Mouse (Mus musculus) spleen, postnatal 10 days (tissue): ENCODE results near the gene Duoxa1.
"Not testable (repeated sequence)": the region's sequence is repeated elsewhere in the genome, so short reads cannot be mapped to it uniquely, and the experiment has no call there.

Experiments
- DNase-seq, 2 experiments: peaks; one replicate each; pipeline ENCODE4 v3.0.0; 2021 to 2022; ENCODE audit warnings: low spot score in 2 of 2

The Duoxa1 gene

DNA sequence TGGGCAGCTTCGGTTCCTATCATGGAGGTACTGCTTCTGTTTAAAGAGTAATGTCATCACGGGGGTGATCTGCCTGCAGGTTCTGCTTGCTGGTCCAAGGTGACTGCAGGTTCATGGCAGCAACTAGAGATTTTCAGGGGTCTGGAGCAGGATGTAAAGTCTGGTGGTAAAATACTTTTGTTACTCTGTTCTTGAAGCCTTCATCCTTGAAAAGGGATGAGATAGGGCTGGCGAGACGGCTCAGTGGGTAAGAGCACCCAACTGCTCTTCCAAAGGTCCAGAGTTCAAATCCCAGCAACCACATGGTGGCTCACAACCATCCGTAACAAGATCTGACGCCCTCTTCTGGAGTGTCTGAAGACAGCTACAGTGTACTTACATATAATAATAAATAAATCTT, 16.8 kb upstream of the Duoxa1 start:
- DNase-seq, result not testable (repeated sequence)

DNA sequence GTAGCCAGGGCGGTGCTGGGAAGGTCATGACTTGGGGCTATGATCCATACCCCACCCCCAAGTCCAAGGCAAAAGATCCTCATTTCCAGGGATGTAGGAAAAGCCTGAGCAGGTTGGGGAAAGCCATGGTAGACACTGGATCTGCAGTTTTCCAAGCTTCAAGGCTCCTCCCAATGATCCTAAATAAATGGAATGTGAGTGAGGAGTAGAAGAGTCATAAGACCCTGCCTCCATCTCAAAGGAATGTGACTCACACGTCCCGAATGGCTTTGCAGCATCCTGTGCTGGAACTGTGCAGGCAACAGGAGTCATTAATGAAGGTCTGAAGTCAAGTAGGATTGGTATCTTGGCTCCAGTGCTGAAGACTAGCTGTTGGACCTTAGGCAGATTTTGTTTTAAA, 14.5 kb upstream of the Duoxa1 start:
- DNase-seq, result no peak

DNA sequence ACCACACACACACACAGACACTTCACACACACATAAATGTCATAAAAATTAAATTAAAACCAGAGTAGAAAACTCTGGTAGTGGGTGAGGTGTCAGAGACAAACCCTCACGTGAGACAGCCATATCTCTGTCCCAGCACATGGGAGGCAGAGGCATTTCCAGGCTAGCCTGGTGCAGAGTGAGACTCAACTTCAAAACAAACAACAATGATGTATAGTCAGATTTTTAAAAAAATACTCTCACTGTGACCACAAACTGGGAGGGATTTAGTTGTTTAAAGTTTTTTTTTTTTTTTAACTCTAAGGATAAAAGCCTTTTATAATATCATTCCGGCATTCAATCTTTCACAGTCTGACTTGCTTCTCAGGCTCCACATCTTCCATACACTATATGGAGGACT, 11.8 kb upstream of the Duoxa1 start:
- no peak for DNase-seq

DNA sequence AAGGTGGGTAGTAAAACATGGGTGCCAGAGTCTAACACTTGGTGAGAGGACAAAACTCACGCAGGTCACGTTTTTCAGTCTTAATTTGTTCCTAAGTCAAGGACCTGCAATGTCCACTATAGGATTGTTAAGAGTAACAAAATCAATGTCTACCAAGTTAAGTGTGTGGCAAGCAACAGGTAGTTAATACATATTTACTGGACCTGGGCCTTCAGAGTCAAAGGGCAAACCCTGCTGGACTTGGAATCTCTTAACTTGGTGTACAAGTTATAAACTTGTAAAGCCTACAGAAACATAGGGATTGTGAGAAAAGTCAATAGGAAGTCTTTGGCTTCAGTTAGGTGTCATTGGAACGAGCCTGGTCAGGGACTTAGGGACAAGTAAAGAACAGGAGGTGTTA, 11.1 kb upstream of the Duoxa1 start:
- no peak for DNase-seq

DNA sequence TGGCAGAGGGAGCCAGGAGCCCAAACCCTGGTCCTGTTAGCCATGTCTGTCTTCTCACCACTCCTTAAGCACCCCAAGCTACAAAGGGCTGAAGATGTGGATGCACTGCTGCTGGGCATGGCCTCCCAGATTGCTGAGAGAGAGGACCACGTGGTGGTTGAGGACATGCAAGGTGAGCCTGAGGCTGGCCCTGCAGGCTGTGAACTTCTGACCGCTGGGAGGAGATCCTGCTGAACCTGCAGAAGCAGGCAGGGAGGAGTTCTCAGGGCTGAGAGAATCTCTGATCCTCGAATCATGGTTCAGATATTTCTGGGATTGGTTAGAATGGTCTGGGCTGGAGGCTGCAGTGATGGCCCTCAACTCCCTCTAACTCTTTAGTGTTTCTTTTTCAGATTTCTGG, 10.4 kb upstream of the Duoxa1 start:
- DNase-seq, result no peak

DNA sequence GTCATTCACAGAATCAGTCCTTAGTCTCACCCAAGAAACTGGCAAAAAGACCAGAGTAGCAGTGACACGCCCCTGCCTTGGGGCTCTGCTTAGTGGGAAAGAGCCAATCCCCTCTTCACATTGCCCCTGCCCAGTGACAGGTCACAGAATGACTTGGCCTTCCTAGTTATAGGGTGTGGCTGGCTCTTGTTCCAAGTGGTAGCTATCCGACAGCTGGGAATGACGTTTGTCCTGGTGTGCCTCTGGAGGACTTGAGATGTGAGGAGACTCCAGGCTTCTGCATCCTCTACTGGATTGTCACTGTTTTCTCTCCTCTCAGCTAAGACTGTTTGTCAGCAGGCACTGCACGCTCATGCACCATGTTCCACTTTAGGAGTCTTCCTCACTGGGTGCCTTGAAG, 3.9 kb upstream of the Duoxa1 start:
- DNase-seq, result no peak

DNA sequence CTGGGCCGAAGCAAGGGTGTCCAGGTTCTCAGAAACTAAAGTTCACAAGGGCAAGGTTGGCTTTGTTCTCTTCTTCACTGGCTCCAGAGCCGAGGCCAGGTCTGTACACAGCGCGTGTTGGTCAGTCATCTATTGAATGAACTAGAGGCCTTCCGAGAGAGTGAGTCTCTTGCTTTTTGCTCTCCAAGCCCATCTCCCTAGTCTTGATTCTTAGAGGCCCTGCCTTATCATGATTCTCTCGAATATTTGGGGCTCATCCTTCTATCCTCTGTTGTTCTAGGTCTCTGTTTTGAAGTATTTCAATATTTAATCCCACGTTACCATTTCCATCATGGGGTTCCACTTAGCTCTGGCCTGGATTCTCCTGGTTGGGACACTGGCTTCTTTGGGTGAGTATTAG, 1.8 kb upstream of the Duoxa1 start, which contains the start of gene Duox1:
Gene Duox1, plus strand, starts transcription at position 301 of the 400 bp plus-strand sequence.
- no peak for DNase-seq

DNA sequence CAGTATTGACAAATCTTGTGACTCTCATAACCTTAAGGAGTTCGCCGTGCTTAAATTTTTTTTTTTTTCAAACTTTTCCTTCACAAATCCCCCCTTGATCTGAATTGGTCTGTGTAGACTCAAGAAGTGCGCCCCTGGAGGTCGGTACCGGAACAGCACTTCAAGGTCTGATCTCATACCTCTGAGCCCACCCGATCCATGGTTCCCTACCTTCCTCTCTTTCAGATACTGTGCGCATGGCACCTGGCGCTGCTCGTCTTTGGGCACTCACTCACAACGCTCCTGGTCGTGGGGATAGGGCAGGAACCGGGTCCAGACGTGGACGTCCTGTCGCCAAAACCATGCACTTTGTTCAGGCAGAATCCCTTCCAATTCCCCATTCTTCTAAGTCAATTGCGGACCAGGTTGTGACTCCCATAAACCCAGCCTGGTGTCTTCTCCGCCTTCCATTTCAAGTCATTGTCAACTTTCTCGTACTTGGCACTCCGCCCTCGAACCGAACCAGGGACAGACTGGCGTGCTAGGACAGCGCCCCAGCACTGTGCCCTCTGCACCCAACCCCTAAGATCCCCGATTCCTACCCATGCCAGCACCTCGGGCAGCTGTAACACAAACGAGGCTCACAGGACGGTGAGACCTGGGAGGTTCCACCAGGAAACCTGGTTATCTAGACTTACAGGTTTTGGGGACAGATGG, 660 bp downstream of the Duoxa1 start:
- peak; percentile 54 to 81 for DNase-seq

DNA sequence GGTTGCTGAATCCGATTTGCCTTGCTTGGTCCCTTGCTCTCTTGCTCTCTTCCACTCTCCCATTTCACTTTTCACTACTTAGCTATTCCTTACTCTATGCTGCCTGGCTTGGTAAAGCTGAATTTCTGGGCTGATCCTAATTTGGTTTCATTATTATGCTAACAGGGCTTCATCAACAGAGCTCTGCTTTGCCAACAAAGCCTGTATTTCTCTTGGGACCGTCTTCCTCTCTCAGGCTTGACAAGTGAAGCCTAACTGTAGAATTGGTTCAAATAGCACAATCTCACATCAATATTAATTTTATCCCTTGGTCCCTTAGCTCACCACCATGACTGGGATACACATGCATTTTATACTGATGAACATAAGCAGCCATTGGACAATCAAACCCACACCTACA, 2.0 kb downstream of the Duoxa1 start:
- DNase-seq, result no peak

DNA sequence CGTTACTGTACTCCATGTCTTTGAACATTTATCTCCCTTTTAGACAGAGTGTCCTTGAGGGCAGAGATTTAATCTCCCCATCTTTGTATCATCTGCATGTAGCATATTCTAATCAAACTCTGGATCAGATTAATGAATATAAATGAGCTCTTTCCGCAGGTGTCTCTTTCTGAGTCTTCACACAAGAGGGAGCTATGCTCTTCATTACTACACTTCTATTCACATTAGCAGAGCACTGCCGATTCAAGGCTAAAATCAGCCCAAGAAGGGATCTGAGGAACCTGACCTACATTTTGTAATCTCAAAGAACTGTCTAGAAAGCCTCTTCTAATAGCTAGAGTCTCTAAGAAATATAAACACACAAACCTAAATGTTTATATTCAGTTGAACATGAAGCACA, 3.9 kb downstream of the Duoxa1 start:
- no peak for DNase-seq

DNA sequence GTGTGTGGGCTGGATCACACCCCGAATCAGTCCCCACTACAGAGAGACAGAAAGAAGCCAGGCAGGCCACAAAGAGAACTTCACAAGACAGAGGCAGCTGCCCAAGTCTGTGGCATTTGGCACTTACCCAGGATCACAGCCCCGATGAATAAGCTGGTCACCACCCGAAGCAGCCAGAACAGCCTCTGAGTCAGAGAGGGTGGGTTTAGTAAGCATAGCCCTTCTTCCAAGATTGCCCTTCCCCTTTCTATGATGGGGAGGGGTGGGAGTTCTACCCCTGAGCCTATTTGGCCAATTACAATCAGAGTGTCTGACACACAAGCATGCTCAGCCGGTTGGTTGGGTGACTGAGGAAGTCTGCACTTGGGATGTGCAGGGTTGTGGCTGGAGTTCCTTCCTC, 7.3 kb downstream of the Duoxa1 start:
- no peak for DNase-seq

DNA sequence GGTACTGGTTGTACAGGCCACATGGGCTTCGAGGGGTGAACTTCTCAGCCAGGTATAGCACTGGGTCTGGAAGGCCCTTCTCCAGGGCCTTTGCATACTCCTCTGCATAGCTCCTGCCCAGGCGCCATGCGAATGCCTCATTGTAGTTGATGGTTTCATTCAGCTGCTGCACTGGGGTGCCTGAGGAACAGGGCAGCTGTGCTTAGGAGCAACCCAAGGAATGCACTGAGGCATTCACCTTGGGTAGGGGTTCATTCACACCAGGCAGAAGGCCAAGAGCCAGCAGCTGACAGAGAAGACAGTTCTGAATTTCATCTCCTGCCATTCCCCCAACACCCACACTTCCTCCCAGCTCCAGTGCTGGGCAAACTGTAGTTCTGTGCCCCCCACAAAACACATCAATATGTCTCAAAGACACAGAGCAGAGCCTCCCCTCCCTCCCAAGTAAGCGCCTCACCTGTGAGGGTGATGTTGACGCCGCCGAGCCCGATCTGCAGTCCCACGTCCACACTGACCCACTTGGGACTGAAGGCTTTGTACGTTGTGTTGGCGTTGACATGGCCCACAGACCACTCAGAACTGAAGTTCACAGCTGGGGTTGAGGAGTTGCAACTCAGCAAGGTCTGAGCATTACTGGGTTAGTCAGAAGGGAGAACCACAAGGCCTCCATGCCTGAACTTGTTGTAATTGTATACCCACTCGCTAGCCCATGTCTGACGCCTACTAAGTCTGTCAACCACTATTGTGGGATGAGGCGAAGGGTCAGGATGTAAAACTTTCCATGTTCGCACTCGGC, 8.2 kb downstream of the Duoxa1 start:
- no peak for DNase-seq

DNA sequence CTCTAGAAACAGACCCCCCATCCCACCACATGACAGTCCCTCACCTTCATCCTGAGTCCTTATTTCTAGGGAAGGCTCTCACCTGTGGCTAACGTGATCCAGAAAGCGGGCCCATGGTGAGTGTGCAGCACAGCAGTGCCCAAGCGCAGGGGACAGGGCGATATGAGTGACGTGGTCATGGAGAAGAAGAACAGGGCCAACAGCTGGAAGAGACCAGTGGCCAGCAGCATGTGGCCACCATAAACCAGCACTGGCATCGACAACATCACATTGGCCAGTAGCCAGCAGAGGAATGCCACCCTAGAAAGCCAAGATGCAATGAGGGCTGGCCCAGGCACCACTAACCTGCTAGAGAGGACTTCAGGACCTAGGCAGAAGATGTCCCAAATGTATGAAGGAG, 9.0 kb downstream of the Duoxa1 start:
- no peak for DNase-seq

DNA sequence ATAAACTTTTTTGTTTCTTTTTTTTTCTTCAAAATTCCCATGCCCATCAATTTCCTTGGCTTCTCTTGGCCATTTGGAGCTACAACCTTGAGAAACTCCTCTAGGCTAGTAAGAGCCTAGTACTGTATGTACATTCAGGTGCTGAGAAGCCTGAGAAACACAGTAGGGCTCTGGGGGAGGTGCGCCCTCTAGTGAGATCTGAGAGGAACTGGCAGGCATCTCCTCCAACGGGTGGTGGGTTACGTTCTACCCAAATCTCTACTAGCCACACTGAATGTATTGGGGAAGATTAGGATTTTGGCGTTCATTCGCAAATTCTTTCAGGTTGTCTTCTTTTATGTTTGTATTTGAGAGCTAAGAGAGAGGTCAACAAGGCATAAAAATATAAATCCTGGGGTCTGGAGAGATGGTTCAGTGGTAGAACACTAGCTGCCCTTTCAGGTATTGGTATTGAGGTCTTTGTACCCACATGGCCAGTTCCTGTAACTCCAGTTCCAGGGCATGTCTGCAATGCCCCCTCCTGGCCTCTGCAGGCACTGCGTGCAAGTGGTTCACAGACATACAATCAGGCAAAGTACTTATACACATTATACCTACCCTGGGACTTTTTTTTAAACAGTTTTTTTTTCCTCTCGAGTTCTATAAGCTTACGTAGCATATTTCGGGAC, 10.8 kb downstream of the Duoxa1 start:
- DNase-seq, result peak; percentile 31 to 72

DNA sequence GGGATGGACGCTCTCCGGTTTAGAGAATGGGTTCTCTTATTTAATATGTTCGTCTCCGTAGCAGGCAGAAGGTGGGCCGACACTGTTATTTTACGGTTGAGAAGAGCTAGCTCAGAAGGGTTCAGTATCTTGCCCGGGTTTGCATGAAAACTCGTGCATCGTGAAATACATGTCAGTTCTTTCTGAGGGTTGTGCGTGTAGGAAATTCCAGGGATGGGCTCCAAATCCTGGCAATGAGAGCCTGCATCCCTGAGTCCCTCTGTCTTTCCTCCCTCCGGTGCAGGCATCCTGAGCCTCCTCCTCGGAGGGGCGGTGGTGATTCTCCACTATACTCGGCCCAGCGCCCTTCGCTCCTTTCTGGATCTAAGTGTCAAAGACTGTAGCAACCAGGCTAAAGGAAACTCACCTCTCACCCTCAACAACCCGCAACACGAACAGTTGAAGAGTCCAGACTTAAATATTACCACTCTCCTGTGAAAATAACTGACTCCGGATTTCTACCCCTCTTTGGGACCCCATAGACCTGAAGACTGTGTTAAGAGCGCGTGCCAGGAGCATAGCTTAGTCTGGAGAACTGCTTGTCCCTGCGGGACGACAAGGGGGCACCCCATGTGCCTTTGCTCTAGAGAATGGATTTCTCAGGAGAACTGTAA, 11.5 kb downstream of the Duoxa1 start:
- no peak for DNase-seq

DNA sequence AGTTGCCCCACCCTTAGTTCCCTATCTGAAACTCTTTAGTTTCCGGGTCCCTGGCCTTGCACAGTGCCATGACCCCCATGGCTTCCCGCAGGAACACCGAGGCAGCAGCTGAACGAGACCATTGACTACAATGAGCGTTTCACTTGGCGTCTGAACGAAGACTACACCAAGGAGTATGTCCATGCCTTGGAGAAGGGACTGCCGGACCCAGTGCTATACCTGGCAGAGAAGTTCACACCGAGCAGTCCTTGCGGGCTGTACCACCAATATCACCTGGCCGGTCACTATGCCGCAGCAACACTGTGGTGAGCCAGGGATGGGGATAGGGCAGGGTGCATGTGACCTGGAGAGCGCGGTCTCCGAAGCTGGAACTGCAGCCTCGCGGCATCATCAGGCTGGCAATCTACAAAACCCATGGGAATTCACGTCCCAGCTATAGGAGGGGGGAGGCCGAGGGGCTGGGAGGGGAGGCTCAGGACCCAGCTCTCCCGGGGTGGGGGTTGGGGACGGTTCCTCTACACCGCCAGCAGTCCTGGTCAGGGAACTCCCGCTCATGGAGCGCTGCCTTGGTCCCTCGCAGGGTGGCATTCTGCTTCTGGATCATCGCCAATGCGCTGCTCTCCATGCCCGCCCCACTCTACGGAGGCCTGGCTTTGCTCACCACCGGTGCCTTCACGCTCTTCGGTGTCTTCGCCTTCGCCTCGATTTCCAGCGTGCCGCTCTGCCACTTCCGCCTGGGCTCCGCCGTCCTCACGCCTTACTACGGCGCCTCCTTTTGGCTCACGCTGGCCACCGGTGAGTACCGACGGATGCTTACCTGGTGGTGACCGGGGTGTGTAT, 12.2 kb downstream of the Duoxa1 start:
- peak in 1 of 2 experiments; percentile 32 for DNase-seq

DNA sequence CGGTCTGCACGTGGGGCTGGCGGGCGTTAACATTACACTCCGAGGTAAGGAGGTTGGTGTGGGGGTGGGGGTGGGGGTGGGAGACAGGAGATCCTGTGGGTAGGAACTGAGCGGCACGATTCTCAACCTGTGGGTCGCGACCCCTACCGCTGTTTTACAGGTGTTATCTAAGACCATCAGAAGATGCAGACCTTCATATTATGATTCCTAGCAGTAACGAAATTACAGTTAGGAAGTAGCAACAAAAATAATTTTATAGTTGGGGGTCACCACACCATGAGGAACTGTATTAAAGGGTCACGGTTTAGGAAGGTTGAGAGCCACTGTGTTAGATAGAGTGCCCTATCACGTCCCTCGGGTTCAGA, 12.9 kb downstream of the Duoxa1 start:
- DNase-seq, result no peak

DNA sequence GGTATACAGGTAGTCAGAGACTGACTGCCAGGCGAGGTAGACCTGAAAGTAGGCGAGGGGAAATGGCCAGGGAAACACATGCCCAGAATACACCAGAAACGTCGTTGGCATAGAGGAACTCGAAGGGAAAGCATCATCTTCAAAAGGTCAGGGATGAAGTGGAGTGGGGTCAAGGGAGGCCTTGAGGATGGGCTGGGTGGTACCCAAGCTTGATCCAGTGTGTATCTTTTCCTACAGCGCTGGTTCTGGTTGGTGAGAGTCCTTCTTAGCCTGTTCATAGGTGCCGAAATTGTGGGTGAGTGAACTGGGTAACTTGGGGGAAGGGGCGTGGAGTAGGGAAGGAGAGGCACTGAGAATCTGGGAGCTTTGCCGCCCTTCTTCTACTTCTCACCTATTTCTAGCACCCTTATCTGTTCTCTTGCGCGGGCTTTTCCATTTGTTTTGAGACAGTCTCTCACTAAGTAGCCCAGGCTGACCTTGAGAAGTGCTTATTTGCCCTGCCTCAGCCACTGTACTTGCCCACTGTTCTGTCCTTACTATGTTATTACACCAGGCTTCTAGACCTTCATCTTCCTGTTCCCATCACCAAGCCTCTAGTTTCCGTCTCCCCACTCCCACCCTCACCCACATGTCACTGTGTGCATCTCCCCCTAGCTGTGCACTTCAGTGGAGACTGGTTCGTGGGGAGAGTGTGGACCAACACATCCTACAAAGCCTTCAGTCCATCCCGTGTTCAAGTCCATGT, 13.4 kb downstream of the Duoxa1 start:
- no peak for DNase-seq

DNA sequence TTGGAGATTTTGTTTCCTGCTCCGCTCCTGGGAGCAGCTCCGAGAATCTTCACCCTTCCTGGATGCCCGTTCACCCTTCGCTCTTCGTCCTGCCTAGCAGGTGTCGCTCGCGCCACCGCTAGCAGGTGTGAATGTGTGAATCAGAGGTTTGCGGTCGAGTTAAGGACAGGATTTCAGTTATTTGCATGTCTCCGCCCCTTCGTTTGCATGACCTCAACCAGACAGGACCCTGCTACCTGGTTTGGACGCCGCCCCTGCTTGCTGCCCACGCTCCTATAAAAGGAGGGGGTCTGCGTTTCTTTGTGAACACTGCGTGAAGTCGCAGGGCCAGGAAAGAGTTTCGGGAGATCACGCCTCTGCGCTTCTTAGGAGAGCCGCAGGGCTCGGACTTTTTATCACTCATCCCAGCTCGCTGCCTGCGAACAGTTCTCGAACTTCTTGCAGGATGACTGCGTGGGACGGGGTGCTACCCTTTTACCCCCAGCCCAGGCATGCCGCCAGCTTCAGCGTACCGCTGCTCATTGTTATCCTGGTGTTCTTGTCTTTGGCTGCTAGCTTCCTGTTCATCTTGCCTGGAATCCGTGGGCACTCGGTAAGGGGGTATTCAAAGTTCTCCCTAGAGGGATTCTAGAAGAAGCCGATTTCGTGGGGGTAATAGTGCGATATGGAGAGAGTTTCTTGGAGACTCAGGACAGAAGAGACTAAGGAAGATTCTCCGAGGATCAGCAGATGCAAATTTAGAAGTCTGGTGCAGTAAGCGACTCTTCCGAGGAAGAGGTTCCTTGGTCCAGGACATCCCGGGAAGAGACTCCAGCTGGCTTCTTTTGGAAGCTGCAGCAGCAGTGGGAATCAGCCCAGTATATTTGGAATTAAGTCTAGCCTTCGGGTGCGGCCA, 14.7 kb downstream of the Duoxa1 start, which contains the start of gene Duoxa2:
Gene Duoxa2, plus strand, starts transcription at position 305 of the 895 bp plus-strand sequence.
- peak in 1 of 2 experiments; percentile 27 for DNase-seq

DNA sequence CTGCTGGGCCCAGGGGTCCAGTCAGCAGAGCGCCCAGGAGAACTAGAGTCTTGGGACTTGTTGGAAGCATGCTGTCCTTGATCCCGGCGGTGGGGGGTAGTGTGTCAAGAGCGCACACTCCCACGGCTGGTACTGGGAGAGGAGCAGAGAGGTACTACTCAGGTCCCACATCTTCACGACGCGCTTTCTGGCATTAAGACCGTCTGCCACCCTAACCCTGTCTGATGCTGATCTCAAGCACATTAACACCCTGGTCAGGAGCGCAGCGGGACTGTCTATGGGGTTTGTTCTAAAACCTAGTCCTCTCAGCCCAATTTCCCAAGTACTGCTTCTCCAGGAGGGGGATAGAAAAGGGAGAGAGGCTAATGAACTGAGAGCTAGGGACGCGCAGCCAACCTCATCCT, 15.4 kb downstream of the Duoxa1 start, which contains the start of gene Duox2:
Gene Duox2, minus strand, starts transcription at position 354 of the 404 bp plus-strand sequence.
- no peak for DNase-seq
